Mouse (Mus musculus): ENCODE results near the gene Sorcs3. TPM values are rescaled to one million over a fixed set of nuclear protein-coding genes. Genes with fewer than 3 reads are reported as not detected.

Sorcs3 gene
- polyA plus RNA-seq, 1 experiment from 2014 or later = 0.18 TPM

GRCm38 (mm10) chr19:48548143-48548881 lies 342.5 kb downstream of the Sorcs3 start:
- no peak for ATAC-seq
- Histone ChIP-seq H3K4me1 (no peaks in the 10 kb centered on the region), H3K9me3 (replicated peaks) (0 out of 2 replicates have a peak, but pooled peaks cover 3% of the 10 kb centered on the region), H3K9ac (no peak overlapping the region), H3K4me3 (no peak overlapping the region), H3K4me2 (no peak overlapping the region), H3K36me3 (no peaks in the 10 kb centered on the region), H3K27me3 (replicated peaks) (no peaks in the 10 kb centered on the region), H3K27ac (no peak overlapping the region)
- 51% methylated on average over 9 of the region's 9 CpGs for WGBS (ENCODE audit: insufficient replicate concordance)

GRCm38 (mm10) chr19:48559432-48559831 lies 353.6 kb downstream of the Sorcs3 start:
- 38% methylated on average over 2 of the region's 2 CpGs for WGBS (ENCODE audit: insufficient replicate concordance)
- no peak for ATAC-seq
- no peaks in the 10 kb centered on the region for H3K4me1 ChIP-seq
- H3K27ac ChIP-seq = no peak overlapping the region
- H3K4me2 ChIP-seq = no peak overlapping the region
- H3K9ac ChIP-seq = no peak overlapping the region
- no peaks in the 10 kb centered on the region for H3K27me3 ChIP-seq (replicated peaks)
- H3K36me3 ChIP-seq = no peaks in the 10 kb centered on the region
- no peak overlapping the region for H3K4me3 ChIP-seq
- H3K9me3 ChIP-seq (replicated peaks) = no peaks in the 10 kb centered on the region; the same call in 1 of the 2 replicates

GRCm38 (mm10) chr19:48575736-48576135 lies 369.9 kb downstream of the Sorcs3 start:
- Histone ChIP-seq H3K9me3 (replicated peaks) (0 out of 2 replicates have a peak, but pooled peaks cover 5% of the 10 kb centered on the region), H3K4me2 (no peak overlapping the region), H3K4me1 (no peaks in the 10 kb centered on the region), H3K9ac (no peak overlapping the region), H3K36me3 (no peaks in the 10 kb centered on the region), H3K4me3 (no peak overlapping the region), H3K27me3 (replicated peaks) (no peaks in the 10 kb centered on the region), H3K27ac (no peak overlapping the region)
- 35% methylated on average over 1 of the region's 1 CpGs for WGBS (ENCODE audit: insufficient replicate concordance)
- ATAC-seq = no peak

- Histone ChIP-seq H3K9me3 (replicated peaks) (no peaks in the 10 kb centered on the region), H3K27ac (no peak overlapping the region), H3K4me1 (no peaks in the 10 kb centered on the region), H3K27me3 (replicated peaks) (no peaks in the 10 kb centered on the region), H3K36me3 (no peaks in the 10 kb centered on the region), H3K4me2 (no peak overlapping the region), H3K4me3 (no peak overlapping the region), H3K9ac (no peak overlapping the region)
- WGBS (ENCODE audit: insufficient replicate concordance) = 75% methylated on average over 5 of the region's 5 CpGs
- no peak for ATAC-seq
Observed at GRCm38 (mm10) chr19:48577169-48577568, 371.3 kb downstream of the Sorcs3 start.

- Histone ChIP-seq H3K4me3 (no peak overlapping the region), H3K9me3 (replicated peaks) (0 out of 2 replicates have a peak, but pooled peaks cover 3% of the 10 kb centered on the region), H3K27me3 (replicated peaks) (no peaks in the 10 kb centered on the region), H3K9ac (no peak overlapping the region), H3K4me2 (no peak overlapping the region), H3K36me3 (no peaks in the 10 kb centered on the region), H3K4me1 (no peaks in the 10 kb centered on the region), H3K27ac (no peak overlapping the region)
- 59% methylated on average over 8 of the region's 8 CpGs for WGBS (ENCODE audit: insufficient replicate concordance)
- no peak for ATAC-seq
Observed at GRCm38 (mm10) chr19:48584938-48585560, 379.2 kb downstream of the Sorcs3 start.

- no peak overlapping the region for H3K27ac ChIP-seq
- no peak overlapping the region for H3K4me3 ChIP-seq
- H3K4me1 ChIP-seq = no peaks in the 10 kb centered on the region
- no peaks in the 10 kb centered on the region for H3K27me3 ChIP-seq (replicated peaks)
- 31% methylated on average over 1 of the region's 1 CpGs for WGBS (ENCODE audit: insufficient replicate concordance)
- H3K36me3 ChIP-seq = no peaks in the 10 kb centered on the region
- H3K9ac ChIP-seq = no peak overlapping the region
- H3K4me2 ChIP-seq = no peak overlapping the region
- H3K9me3 ChIP-seq (replicated peaks) = no peaks in the 10 kb centered on the region; the same call in 1 of the 2 replicates
- ATAC-seq = no peak
Observed at GRCm38 (mm10) chr19:48616951-48617350, 411.1 kb downstream of the Sorcs3 start.

GRCm38 (mm10) chr19:48630671-48631327 lies 425.0 kb downstream of the Sorcs3 start:
- Histone ChIP-seq H3K4me1 (no peaks in the 10 kb centered on the region), H3K9ac (no peak overlapping the region), H3K4me2 (no peak overlapping the region), H3K36me3 (no peaks in the 10 kb centered on the region), H3K9me3 (replicated peaks) (no peaks in the 10 kb centered on the region), H3K4me3 (no peak overlapping the region), H3K27ac (no peak overlapping the region), H3K27me3 (replicated peaks) (no peaks in the 10 kb centered on the region)
- ATAC-seq = no peak
- 47% methylated on average over 6 of the region's 6 CpGs for WGBS (ENCODE audit: insufficient replicate concordance)

GRCm38 (mm10) chr19:48642566-48642965 lies 436.7 kb downstream of the Sorcs3 start:
- Histone ChIP-seq H3K4me1 (no peaks in the 10 kb centered on the region), H3K9me3 (replicated peaks) (no peaks in the 10 kb centered on the region), H3K4me3 (no peak overlapping the region), H3K36me3 (no peaks in the 10 kb centered on the region), H3K9ac (no peak overlapping the region), H3K27me3 (replicated peaks) (no peaks in the 10 kb centered on the region), H3K4me2 (no peak overlapping the region), H3K27ac (no peak overlapping the region)
- ATAC-seq = no peak
- WGBS (ENCODE audit: insufficient replicate concordance) = 62% methylated on average over 4 of the region's 4 CpGs

- no peaks in the 10 kb centered on the region for H3K27me3 ChIP-seq (replicated peaks)
- no peak overlapping the region for H3K4me2 ChIP-seq
- H3K4me3 ChIP-seq = no peak overlapping the region
- H3K27ac ChIP-seq = no peak overlapping the region
- H3K4me1 ChIP-seq = no peaks in the 10 kb centered on the region
- H3K36me3 ChIP-seq = no peaks in the 10 kb centered on the region
- H3K9ac ChIP-seq = no peak overlapping the region
- H3K9me3 ChIP-seq (replicated peaks) = no peaks in the 10 kb centered on the region
- WGBS (ENCODE audit: insufficient replicate concordance) = 65% methylated on average over 2 of the region's 2 CpGs
- ATAC-seq = no peak
Observed at GRCm38 (mm10) chr19:48649941-48650340, 444.1 kb downstream of the Sorcs3 start.

GRCm38 (mm10) chr19:48651617-48652016 lies 445.8 kb downstream of the Sorcs3 start:
- Histone ChIP-seq H3K27ac (no peak overlapping the region), H3K4me1 (no peaks in the 10 kb centered on the region), H3K36me3 (no peaks in the 10 kb centered on the region), H3K4me2 (no peak overlapping the region), H3K9me3 (replicated peaks) (no peaks in the 10 kb centered on the region), H3K27me3 (replicated peaks) (no peaks in the 10 kb centered on the region), H3K9ac (no peak overlapping the region), H3K4me3 (no peak overlapping the region)
- ATAC-seq = no peak
- WGBS (ENCODE audit: insufficient replicate concordance) = 76% methylated on average over 6 of the region's 6 CpGs

GRCm38 (mm10) chr19:48660201-48660600 lies 454.4 kb downstream of the Sorcs3 start:
- ATAC-seq = no peak
- 81% methylated on average over 6 of the region's 6 CpGs for WGBS (ENCODE audit: insufficient replicate concordance)

GRCm38 (mm10) chr19:48679896-48680295 lies 474.1 kb downstream of the Sorcs3 start:
- no peak overlapping the region for H3K27ac ChIP-seq
- H3K36me3 ChIP-seq = no peaks in the 10 kb centered on the region
- no peaks in the 10 kb centered on the region for H3K4me1 ChIP-seq
- no peak overlapping the region for H3K9ac ChIP-seq
- no peak for ATAC-seq
- 0 out of 2 replicates have a peak, but pooled peaks cover 6% of the 10 kb centered on the region for H3K9me3 ChIP-seq (replicated peaks)
- 82% methylated on average over 1 of the region's 1 CpGs for whole genome bisulfite sequencing (ENCODE audit: insufficient replicate concordance)
- H3K4me2 ChIP-seq = no peak overlapping the region
- no peak overlapping the region for H3K4me3 ChIP-seq
- no peaks in the 10 kb centered on the region for H3K27me3 ChIP-seq (replicated peaks)

More at GRCm38 (mm10) chr19:48660201-48660600, 454.4 kb downstream of the Sorcs3 start:
- H3K36me3 ChIP-seq = no peaks in the 10 kb centered on the region
- H3K27me3 ChIP-seq (replicated peaks) = no peaks in the 10 kb centered on the region
- H3K9ac ChIP-seq = no peak overlapping the region
- no peak overlapping the region for H3K4me2 ChIP-seq
- no peaks in the 10 kb centered on the region for H3K4me1 ChIP-seq
- no peak overlapping the region for H3K4me3 ChIP-seq
- H3K9me3 ChIP-seq (replicated peaks) = no peaks in the 10 kb centered on the region
- no peak overlapping the region for H3K27ac ChIP-seq
